10 mouse cellular contexts compared by ENCODE assay signal in the genomic region with DNA sequence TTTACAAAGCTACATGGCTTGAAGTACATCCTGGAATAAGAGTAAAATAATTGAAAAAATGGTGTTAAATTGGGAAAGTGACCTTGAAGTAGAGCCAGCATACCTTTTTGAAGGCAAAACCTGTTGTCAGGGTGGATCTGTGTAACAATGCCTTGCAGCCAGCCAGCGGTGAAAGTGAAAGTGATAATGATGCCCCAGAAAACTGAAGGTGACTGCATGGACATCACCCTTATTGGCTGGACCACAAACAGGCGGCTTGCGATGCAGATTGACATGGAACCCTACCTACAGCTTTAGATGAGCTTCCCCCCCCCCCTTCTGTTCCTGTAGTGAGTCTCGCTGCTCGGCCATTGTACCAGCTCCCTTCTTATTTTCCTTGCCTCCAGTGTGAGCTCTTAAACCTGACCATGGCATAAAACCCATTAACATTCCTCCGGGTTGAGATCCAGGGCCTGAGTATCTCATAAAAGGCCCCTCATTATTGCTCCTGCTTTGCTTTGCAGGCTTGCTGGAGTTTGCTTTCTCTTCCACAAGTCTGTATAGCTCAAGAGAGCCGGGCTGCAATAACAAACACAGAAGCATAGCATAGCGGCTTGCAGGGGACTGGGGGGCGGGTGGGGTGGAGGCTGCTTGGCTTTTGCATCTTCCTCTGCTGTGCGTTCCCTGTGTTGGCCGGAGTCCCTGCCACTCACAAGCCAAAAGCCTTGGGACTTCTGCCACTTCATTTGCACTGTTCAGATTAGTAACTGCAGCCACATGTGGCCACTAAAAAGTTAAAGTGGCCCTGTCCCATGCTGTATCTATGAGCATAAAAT.
DNase-seq lines count a peak whose midpoint lies in the region; ATAC-seq and TF ChIP-seq lines count a peak whose summit lies in the region.
"Had no signal": no experiment of that assay in that cellular context is flagged by ENCODE, and none has a peak within 500 bp of the region (broad histone marks: within the 10 kb centered on the region; RNA-seq: fewer than 3 reads in every experiment).

No protein-coding gene starts in this region.

- peak; percentile 17; the same call in 1 of the 2 replicates for TF ChIP-seq CTCF in hindbrain, postnatal 0 days (IDR thresholded peaks at IDR 0.05; ENCODE audit: low read depth)
- no peak; the same call in 1 of the 2 replicates for TF ChIP-seq CTCF in left cerebral cortex, adult 2 months (IDR thresholded peaks at IDR 0.05)

- DNase-seq in hindbrain, postnatal 0 days (ENCODE audit: low spot score): peak; percentile 66
- no peak for DNase-seq in hindbrain, embryonic 11.5 days (ENCODE audit: low spot score)
- DNase-seq in 3T3-L1 (ENCODE audit: low read depth, low spot score): peak; percentile 21
- DNase-seq in forebrain, embryonic 14.5 days (ENCODE audit: low spot score): peak; percentile 43
- peak; percentile 16 for DNase-seq in heart, postnatal 25 days (ENCODE audit: low spot score)
- DNase-seq in thymus, postnatal 0 days (ENCODE audit: low spot score): no peak
- DNase-seq in thymus, postnatal 25 days: no peak
- DNase-seq in left cerebral cortex, adult 2 months (ENCODE audit: extremely low spot score in 1 of 2, low spot score in 2 of 2): no peak
- DNase-seq: lung, postnatal 36 days had no signal

- H3K4me1 ChIP-seq in hindbrain, postnatal 0 days (ENCODE audit: insufficient read depth, low read length): no peaks in the 10 kb centered on the region
- H3K4me1 ChIP-seq in hindbrain, embryonic 11.5 days (replicated peaks; ENCODE audit: control insufficient read depth, insufficient read depth, low read length): no peaks in the 10 kb centered on the region
- peaks cover 5% of the 10 kb centered on the region; the same call in 1 of the 2 replicates for H3K4me1 ChIP-seq in forebrain, embryonic 14.5 days (ENCODE audit: control insufficient read depth, insufficient read depth, low read length)

- no peak overlapping the region for H3K4me3 ChIP-seq in hindbrain, postnatal 0 days (ENCODE audit: low read length)
- H3K4me3 ChIP-seq in hindbrain, embryonic 11.5 days (ENCODE audit: low read depth, low read length): no peak overlapping the region
- H3K4me3 ChIP-seq in forebrain, embryonic 14.5 days (ENCODE audit: low read depth, low read length): no peak overlapping the region
- no peak overlapping the region for H3K4me3 ChIP-seq in left cerebral cortex, adult 2 months
- H3K4me3 ChIP-seq: erythroblast, embryonic 14.5 days had no signal

- no peak overlapping the region for H3K9ac ChIP-seq in hindbrain, postnatal 0 days (replicated peaks; ENCODE audit: low read length)
- H3K9ac ChIP-seq in hindbrain, embryonic 11.5 days (ENCODE audit: low read depth, low read length): no peak overlapping the region
- no peak overlapping the region for H3K9ac ChIP-seq in forebrain, embryonic 14.5 days (ENCODE audit: low read length)

- intact Hi-C loops in heart, postnatal 25 days (cut with DNase I): no loop called here
- intact Hi-C loops in left cerebral cortex, adult 2 months (cut with DNase I): no loop called here

- no peak for ATAC-seq in hindbrain, postnatal 0 days
- no peak for ATAC-seq in hindbrain, embryonic 11.5 days (ENCODE audit: low FRiP score)
- peak; percentile 48; the same call in 1 of the 2 replicates for ATAC-seq in forebrain, embryonic 14.5 days

- H3K9me3 ChIP-seq in hindbrain, postnatal 0 days (ENCODE audit: low read length): no peaks in the 10 kb centered on the region
- no peaks in the 10 kb centered on the region for H3K9me3 ChIP-seq in hindbrain, embryonic 11.5 days (ENCODE audit: control insufficient read depth, low read length)
- no peaks in the 10 kb centered on the region for H3K9me3 ChIP-seq in forebrain, embryonic 14.5 days (replicated peaks; ENCODE audit: control insufficient read depth, low read length)

- 0 out of 2 replicates have a peak overlapping the region, but pooled peaks have one; percentile 16 for H3K4me2 ChIP-seq in hindbrain, postnatal 0 days (ENCODE audit: low read depth, low read length)
- H3K4me2 ChIP-seq in hindbrain, embryonic 11.5 days (replicated peaks; ENCODE audit: low read depth, low read length): no peak overlapping the region
- peak overlapping the region; percentile 29; the same call in 1 of the 2 replicates for H3K4me2 ChIP-seq in forebrain, embryonic 14.5 days (ENCODE audit: low read length)

- 49% methylated on average over 11 of the region's 11 CpGs for WGBS in hindbrain, postnatal 0 days
- WGBS in hindbrain, embryonic 11.5 days: 66% methylated on average over 11 of the region's 11 CpGs
- 10% methylated on average over 11 of the region's 11 CpGs for WGBS in forebrain, embryonic 14.5 days

- no peaks in the 10 kb centered on the region for H3K36me3 ChIP-seq in hindbrain, postnatal 0 days (ENCODE audit: insufficient read depth, low read length)
- H3K36me3 ChIP-seq in hindbrain, embryonic 11.5 days (ENCODE audit: control insufficient read depth, insufficient read depth, low read length): no peaks in the 10 kb centered on the region
- no peaks in the 10 kb centered on the region for H3K36me3 ChIP-seq in forebrain, embryonic 14.5 days (ENCODE audit: control insufficient read depth, insufficient read depth, low read length)

- H3K27ac ChIP-seq in hindbrain, postnatal 0 days: 0 out of 2 replicates have a peak overlapping the region, but pooled peaks have one; percentile 7
- H3K27ac ChIP-seq in hindbrain, embryonic 11.5 days (ENCODE audit: low read depth, low read length): no peak overlapping the region
- H3K27ac ChIP-seq in forebrain, embryonic 14.5 days (ENCODE audit: low read depth, low read length): no peak overlapping the region; the same call in 1 of the 2 replicates
- H3K27ac ChIP-seq in left cerebral cortex, adult 2 months: no peak overlapping the region

- H3K27me3 ChIP-seq in hindbrain, postnatal 0 days (ENCODE audit: insufficient read depth, low read length): no peaks in the 10 kb centered on the region
- H3K27me3 ChIP-seq in hindbrain, embryonic 11.5 days (ENCODE audit: control insufficient read depth, insufficient read depth, low read length): no peaks in the 10 kb centered on the region
- no peaks in the 10 kb centered on the region for H3K27me3 ChIP-seq in forebrain, embryonic 14.5 days (replicated peaks; ENCODE audit: control insufficient read depth, insufficient read depth, low read length)

Comparison
In these comparisons a context has a peak if more than half of its experiments do, and no peak if none do; other contexts are left out.
1. DNase-seq: peak in hindbrain, postnatal 0 days (single experiment), 3T3-L1 (single experiment), forebrain, embryonic 14.5 days (single experiment) and heart, postnatal 25 days (single experiment); none in hindbrain, embryonic 11.5 days (single experiment), thymus, postnatal 0 days (single experiment), thymus, postnatal 25 days (single experiment) and left cerebral cortex, adult 2 months (0 of 2).